Mouse (Mus musculus): Measurements from ENCODE around the gene Whrn.

The Whrn gene

GRCm38 (mm10) chr4:63374331-63374730, 121.5 kb downstream of the Whrn start:
- no peak for DNase-seq

GRCm38 (mm10) chr4:63373404-63373803, 122.4 kb downstream of the Whrn start:
- no peak for DNase-seq

GRCm38 (mm10) chr4:63371890-63372289, 123.9 kb downstream of the Whrn start:
- DNase-seq, result peak; percentile 15

DNA sequence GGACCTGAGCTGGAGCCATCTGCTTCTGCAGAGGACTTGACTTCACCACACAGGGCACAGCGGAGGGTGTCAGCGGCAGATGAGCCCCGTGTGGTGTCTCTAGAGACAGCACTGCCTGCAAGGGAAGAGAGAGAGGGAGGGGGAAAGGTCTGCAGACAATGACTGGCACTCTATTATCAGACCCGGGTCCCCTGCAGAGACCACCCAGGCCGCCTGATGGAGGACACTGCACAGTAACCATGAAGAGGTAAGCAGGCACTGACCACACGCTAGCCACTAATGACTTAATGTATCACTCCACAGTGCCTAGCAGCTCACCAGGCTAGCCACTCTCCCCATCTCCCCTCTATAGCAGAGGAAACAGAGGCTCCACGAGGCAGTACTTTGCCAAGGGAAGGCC, 124.9 kb downstream of the Whrn start:
- DNase-seq, result no peak

DNA sequence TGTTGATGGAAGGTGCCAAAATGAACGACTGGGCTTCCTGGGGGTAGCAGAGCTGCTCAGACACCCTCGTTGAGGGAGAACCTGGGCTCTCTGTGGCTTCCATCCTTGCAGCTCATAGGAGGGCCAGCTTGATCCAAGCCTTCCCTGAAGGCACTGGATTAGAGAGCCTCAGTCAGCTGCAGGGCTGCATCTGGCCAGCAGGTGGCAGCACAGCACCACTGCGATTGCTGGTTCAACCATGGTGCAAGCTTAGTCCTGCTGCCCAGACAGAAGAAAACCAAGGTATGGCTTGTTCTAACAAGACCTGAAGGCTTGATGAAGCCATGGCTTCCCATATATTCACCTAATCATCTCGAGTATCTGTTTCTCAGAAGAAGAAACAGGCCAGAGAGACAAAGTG, 127.2 kb downstream of the Whrn start:
- peak; percentile 88 for DNase-seq

Data from kidney, adult 9 months (tissue).